Mouse (Mus musculus) embryonic facial prominence, embryonic 11.5 days (tissue): ENCODE data around the gene Neurl2. TPM values are rescaled to one million over a fixed set of nuclear protein-coding genes. Genes with fewer than 3 reads are reported as not detected.
A peak's percentile ranks its signal among the peaks of the same experiment; 100 is the strongest.

ENCODE experiments used
- ATAC-seq: fragments of 200-750 bp; cut with Nextera tagmentation; replicated peaks from 2 replicates; pipeline ENCODE4 v1.8.0; 2017; ENCODE audit warnings: low read depth; ENCODE audit not compliant: insufficient number of reproducible peaks, low FRiP score, low TSS enrichment
- DNase-seq: peaks from one replicate; pipeline ENCODE4 v3.0.0-alpha.2; 2015; ENCODE audit warnings: low spot score
- H3K27ac ChIP-seq: fragments of 300-500 bp; sonication (generic); replicated peaks from 2 replicates; pipeline ENCODE4 v1.5.1; 2014; ENCODE audit warnings: mild to moderate bottlenecking, low read depth, low read length, control low read depth
- H3K27me3 ChIP-seq: fragments of 300-500 bp; sonication (generic); 2 replicates; pipeline ENCODE4 v1.6.1; 2014; ENCODE audit warnings: mild to moderate bottlenecking, low read length, moderate library complexity, mixed read lengths; ENCODE audit not compliant: control insufficient read depth, insufficient read depth
- H3K36me3 ChIP-seq: fragments of 300-500 bp; sonication (generic); replicated peaks from 2 replicates; pipeline ENCODE4 v1.6.1; 2014; ENCODE audit warnings: low read depth, mild to moderate bottlenecking, low read length, moderate library complexity, mixed read lengths; ENCODE audit not compliant: control insufficient read depth, insufficient read depth
- H3K4me1 ChIP-seq: fragments of 300-500 bp; sonication (generic); 2 replicates; pipeline ENCODE4 v1.6.1; 2014; ENCODE audit warnings: low read length, mixed read lengths; ENCODE audit not compliant: control insufficient read depth, insufficient read depth
- H3K4me2 ChIP-seq: fragments of 300-500 bp; sonication (generic); 2 replicates; pipeline ENCODE4 v1.6.1; 2014; ENCODE audit warnings: low read depth, mild to moderate bottlenecking, control low read depth, low read length, moderate library complexity
- H3K4me3 ChIP-seq: fragments of 300-500 bp; sonication (generic); 2 replicates; pipeline ENCODE4 v1.5.1; 2014; ENCODE audit warnings: low read depth, low read length, control low read depth
- H3K9ac ChIP-seq: fragments of 300-500 bp; sonication (generic); replicated peaks from 2 replicates; pipeline ENCODE4 v1.6.1; 2014; ENCODE audit warnings: mild to moderate bottlenecking, control low read depth, low read length
- H3K9me3 ChIP-seq: fragments of 300-500 bp; sonication (generic); replicated peaks from 2 replicates; pipeline ENCODE4 v1.6.1; 2016; ENCODE audit warnings: mild to moderate bottlenecking, low read length, inconsistent platforms, mixed read lengths; ENCODE audit not compliant: control insufficient read depth
- WGBS: fragments of 180-500 bp; shearing (Covaris S2); extraction: QIAGEN DNeasy Blood & Tissue Kit; methylation state at CpG from one replicate; pipeline ENCODE4 v1.1.7; 2014; 5-methylcytosine and 5-hydroxymethylcytosine counted together
- polyA plus RNA-seq: library from polyadenylated mRNA; unstranded; fragments of >200 nt; fragmentation: Nextera tagmentation; extraction: Ambion mirVana; gene quantifications from 2 replicates; pipeline ENCODE4 v1.2.1, GENCODE M21; 2014

Neurl2 gene
- polyA plus RNA-seq, 1 experiment from 2014 or later = 3.0 TPM

GRCm38 (mm10) chr2:164785481-164786387 is 47.5 kb downstream of the Neurl2 start, which contains the start of gene Snx21:
TSS of gene Snx21 (plus strand) at chr2:164785823.
- peak; percentile 83 for ATAC-seq
- Histone ChIP-seq H3K9ac (peak within 1 kb of the TSS; percentile 75), H3K36me3 (no peaks in the 10 kb centered on the region), H3K9me3 (no peaks in the 10 kb centered on the region), H3K4me1 (no peaks in the 10 kb centered on the region), H3K27ac (no peak within 1 kb of the TSS), H3K4me2 (peak within 1 kb of the TSS; percentile 98), H3K4me3 (peak within 1 kb of the TSS; percentile 66), H3K27me3 (no peaks in the 10 kb centered on the region)
- WGBS = under 1% methylated on average over 74 of the region's 89 CpGs
- peak; percentile 91 for DNase-seq

DNA sequence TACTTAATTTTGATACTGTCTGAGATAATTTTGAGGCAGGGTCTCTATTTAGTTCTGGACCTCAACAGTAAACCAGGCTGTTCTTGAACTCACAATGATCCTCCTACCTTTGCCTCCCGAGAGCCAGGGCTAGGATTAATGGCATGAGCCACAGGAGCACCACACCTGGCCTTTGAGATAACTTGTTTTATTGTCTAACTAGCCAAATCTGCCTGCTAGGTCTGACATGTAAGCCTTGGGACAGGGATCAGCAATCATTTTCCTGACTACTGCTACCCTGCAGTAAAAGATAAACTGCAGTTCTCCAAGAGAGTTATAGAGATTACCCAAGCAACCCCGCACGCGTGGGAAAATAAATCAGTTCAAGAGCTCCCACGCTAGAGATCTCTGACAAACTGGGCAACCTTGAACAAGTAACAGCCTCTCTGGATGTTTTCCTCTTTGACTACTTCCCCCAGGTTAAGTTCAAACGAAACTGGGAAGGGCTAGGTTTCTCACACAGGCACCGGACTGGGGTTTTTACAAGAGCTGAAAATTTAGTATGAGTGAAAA is 48.3 kb downstream of the Neurl2 start:
- Histone ChIP-seq H3K4me2 (peak overlapping the region; percentile 98), H3K4me1 (no peaks in the 10 kb centered on the region), H3K27ac (no peak overlapping the region), H3K9me3 (no peaks in the 10 kb centered on the region), H3K27me3 (no peaks in the 10 kb centered on the region), H3K4me3 (peak overlapping the region; percentile 66), H3K36me3 (no peaks in the 10 kb centered on the region), H3K9ac (peak overlapping the region; percentile 75)
- DNase-seq (no peak), ATAC-seq (no peak)
- WGBS = 21% methylated on average over 7 of the region's 7 CpGs

DNA sequence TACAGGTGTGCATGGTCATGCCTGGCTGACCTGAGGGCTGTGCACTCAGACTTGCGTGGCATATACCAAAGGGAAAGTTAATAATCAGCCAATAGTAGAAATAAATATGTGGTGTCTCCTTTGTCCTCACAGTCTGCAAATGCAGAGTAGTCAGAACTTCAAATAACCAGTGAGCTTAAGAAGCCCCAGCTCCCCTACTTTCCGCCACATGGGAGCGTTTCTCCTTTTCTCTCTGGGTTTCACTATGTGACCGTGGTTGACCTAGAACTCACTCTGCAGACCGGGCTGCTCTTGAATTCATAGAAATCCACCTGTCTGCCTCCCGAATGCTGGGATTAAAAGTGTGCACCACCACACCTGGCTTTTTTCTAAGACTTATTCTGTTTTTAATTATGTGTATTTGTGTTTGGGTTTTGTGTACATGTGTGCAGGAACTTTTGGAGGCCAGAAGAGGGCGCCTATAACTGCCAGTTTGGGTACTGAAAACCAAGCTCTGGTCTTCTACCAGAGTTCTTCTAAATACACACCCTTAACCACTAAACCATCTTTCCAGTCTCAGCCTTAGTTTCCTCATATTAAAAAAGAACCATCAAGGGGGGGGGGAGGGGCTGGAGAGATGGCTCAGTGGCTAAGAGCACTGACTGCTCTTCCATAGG is 49.2 kb downstream of the Neurl2 start:
- Histone ChIP-seq H3K9me3 (no peaks in the 10 kb centered on the region), H3K36me3 (no peaks in the 10 kb centered on the region), H3K4me3 (no peak overlapping the region), H3K27ac (no peak overlapping the region), H3K9ac (no peak overlapping the region), H3K27me3 (no peaks in the 10 kb centered on the region), H3K4me2 (no peak overlapping the region), H3K4me1 (no peaks in the 10 kb centered on the region)
- WGBS = 75% methylated on average over 7 of the region's 7 CpGs
- DNase-seq = peak; percentile 30
- no peak for ATAC-seq

- no peaks in the 10 kb centered on the region for H3K27me3 ChIP-seq
- no peak overlapping the region for H3K27ac ChIP-seq
- no peaks in the 10 kb centered on the region for H3K9me3 ChIP-seq
- H3K4me1 ChIP-seq = no peaks in the 10 kb centered on the region
- DNase-seq (no peak), ATAC-seq (no peak)
- no peak overlapping the region for H3K4me3 ChIP-seq
- H3K36me3 ChIP-seq = no peaks in the 10 kb centered on the region
- H3K4me2 ChIP-seq = no peak overlapping the region
- 69% methylated on average over 4 of the region's 4 CpGs for WGBS
- no peak overlapping the region for H3K9ac ChIP-seq
These were observed 51.4 kb downstream of the Neurl2 start for GRCm38 (mm10) chr2:164781876-164782275.

Other genes starting within 250 kb of the Neurl2 start
- gene Wfdc6a, start 248.0 kb downstream of the Neurl2 start, polyA plus RNA-seq = not detected in 2 replicates
- gene Eppin, start 239.9 kb downstream of the Neurl2 start, polyA plus RNA-seq = not detected in 2 replicates
- not detected in 2 replicates for gene Wfdc6b, start 219.9 kb downstream of the Neurl2 start, polyA plus RNA-seq
- gene Wfdc8, start 219.8 kb downstream of the Neurl2 start, polyA plus RNA-seq = not detected in 2 replicates
- gene Wfdc16, start 194.7 kb downstream of the Neurl2 start, polyA plus RNA-seq = not detected in 2 replicates
- not detected in 2 replicates for gene Wfdc10, start 177.4 kb downstream of the Neurl2 start, polyA plus RNA-seq
- gene Wfdc9, start 176.9 kb downstream of the Neurl2 start, polyA plus RNA-seq = not detected in 2 replicates
- gene Wfdc11, start 159.4 kb downstream of the Neurl2 start, polyA plus RNA-seq = not detected in 2 replicates
- gene Wfdc13, start 148.3 kb downstream of the Neurl2 start, polyA plus RNA-seq = not detected in 2 replicates
- gene Spint4, start 135.0 kb downstream of the Neurl2 start, polyA plus RNA-seq = not detected in 2 replicates
- not detected in 2 replicates for gene Spint5, start 118.2 kb downstream of the Neurl2 start, polyA plus RNA-seq
- gene Wfdc3, start 87.5 kb downstream of the Neurl2 start, polyA plus RNA-seq = 0.38 and 0.46 TPM in 2 replicates
- gene Dnttip1, start 87.5 kb downstream of the Neurl2 start, polyA plus RNA-seq = 82.0 and 83.1 TPM in 2 replicates
- 534 and 547 TPM in 2 replicates for gene Ube2c, start 63.6 kb downstream of the Neurl2 start, polyA plus RNA-seq
- gene Tnnc2, start 53.5 kb downstream of the Neurl2 start, polyA plus RNA-seq = 4.3 and 11.2 TPM in 2 replicates
- gene Snx21, start 47.6 kb downstream of the Neurl2 start, polyA plus RNA-seq = 9.9 and 10.5 TPM in 2 replicates
- gene Acot8, start 28.6 kb downstream of the Neurl2 start, polyA plus RNA-seq = 9.6 and 11.6 TPM in 2 replicates
- 9.8 and 11.3 TPM in 2 replicates for gene Zswim3, start 28.4 kb downstream of the Neurl2 start, polyA plus RNA-seq
- 20.4 and 21.2 TPM in 2 replicates for gene Zswim1, start 10.8 kb downstream of the Neurl2 start, polyA plus RNA-seq
- 0.36 TPM in 1 of 2 replicates, not detected in the other for gene Spata25, start 4.9 kb downstream of the Neurl2 start, polyA plus RNA-seq
- gene Ctsa, start 583 bp downstream of the Neurl2 start, polyA plus RNA-seq = 102 TPM in 2 replicates
- gene Pltp, start 24.3 kb upstream of the Neurl2 start, polyA plus RNA-seq = 41.8 and 50.2 TPM in 2 replicates
- 57.1 and 68.6 TPM in 2 replicates for gene Pcif1, start 45.8 kb upstream of the Neurl2 start, polyA plus RNA-seq
- gene Zfp335, start 78.3 kb upstream of the Neurl2 start, polyA plus RNA-seq = 8.0 and 10.0 TPM in 2 replicates
- 1.5 and 1.6 TPM in 2 replicates for gene Mmp9, start 107.3 kb upstream of the Neurl2 start, polyA plus RNA-seq
- 0.94 and 1.4 TPM in 2 replicates for gene Slc12a5, start 127.3 kb upstream of the Neurl2 start, polyA plus RNA-seq
- gene Ncoa5, start 201.4 kb upstream of the Neurl2 start, polyA plus RNA-seq = 64.9 and 71.9 TPM in 2 replicates
- 5.3 and 6.1 TPM in 2 replicates for gene Cd40, start 222.2 kb upstream of the Neurl2 start, polyA plus RNA-seq